Mouse (Mus musculus) olfactory bulb, adult 2 months (tissue): ENCODE data around the gene Cytip.

ENCODE experiments used
- CTCF ChIP-seq: fragments of 200-500 bp; IDR thresholded peaks from 2 replicates; pipeline ENCODE4 v1.5.1; 2012; ENCODE audit warnings: low read depth, mild to moderate bottlenecking, low read length, moderate library complexity; ENCODE audit not compliant: insufficient read depth
- POLR2A ChIP-seq: fragments of 200-500 bp; IDR thresholded peaks from 2 replicates; pipeline ENCODE4 v1.6.1; 2012; ENCODE audit warnings: mild to moderate bottlenecking, low read depth, low read length, moderate library complexity; ENCODE audit not compliant: insufficient read depth

DNA sequence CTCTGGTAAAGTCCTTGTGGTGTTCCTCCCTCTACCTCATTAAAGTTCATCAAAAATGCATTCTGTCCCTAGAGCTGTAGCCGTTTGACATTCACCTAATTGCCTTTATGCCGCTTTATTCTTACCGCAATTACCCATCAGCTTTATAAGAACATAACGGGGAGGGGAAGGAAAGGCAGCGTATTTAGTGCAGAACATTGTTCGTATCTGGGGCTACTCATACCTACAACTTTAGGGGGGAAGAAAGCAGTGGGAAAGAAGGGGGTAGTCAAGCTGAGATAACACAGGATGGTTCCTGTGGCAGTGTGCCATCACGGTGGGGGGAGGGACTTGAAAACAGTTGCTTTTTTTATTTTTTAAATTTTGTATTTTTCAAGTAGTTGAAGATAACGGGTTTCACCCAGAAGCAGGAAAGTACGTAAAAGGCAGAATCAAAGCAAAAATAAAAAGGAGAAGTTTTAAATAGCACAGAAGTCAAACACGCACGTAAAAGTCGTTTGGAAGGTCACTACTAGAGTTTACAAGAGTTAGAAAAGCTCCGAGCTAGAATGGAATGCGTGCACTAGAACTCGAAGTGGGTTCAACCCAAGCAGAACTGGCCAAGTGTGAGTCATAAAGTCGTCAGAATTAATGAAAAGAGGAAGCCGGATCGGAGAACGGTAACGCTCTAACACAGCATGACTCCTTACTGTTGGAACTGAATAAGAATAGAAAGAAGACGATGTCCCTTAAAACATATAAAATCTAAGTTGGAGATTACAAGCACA lies 34.6 kb downstream of the Cytip start:
- no peak for TF ChIP-seq CTCF
- TF ChIP-seq POLR2A: no peak
